Mouse (Mus musculus) ovary, postnatal 36 days (tissue): ENCODE results near the gene Ctnnd2.

ENCODE experiments used
- DNase-seq: peaks from one replicate; pipeline ENCODE4 v3.0.0; 2022; ENCODE audit warnings: low spot score, mixed read lengths

The Ctnnd2 gene

DNA sequence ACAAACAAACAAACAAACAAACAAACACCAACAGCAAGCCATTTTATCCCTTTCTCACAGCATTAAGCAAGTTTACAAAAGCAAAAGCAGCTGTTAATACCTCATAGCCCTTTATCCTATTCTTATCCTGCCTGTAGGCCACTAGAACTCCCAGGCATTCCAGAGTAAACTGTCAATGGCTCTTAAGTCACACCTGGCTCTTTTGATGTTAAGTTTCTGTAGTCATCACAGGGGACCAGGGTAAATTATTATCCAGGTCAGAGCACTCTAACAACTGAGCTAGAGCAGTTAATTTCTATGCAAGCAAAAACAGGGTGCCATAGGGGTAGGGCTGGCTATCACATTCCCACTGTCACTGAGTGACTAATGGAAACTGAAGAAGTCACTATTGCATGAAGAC, 214.1 kb downstream of the Ctnnd2 start:
- no peak for DNase-seq

DNA sequence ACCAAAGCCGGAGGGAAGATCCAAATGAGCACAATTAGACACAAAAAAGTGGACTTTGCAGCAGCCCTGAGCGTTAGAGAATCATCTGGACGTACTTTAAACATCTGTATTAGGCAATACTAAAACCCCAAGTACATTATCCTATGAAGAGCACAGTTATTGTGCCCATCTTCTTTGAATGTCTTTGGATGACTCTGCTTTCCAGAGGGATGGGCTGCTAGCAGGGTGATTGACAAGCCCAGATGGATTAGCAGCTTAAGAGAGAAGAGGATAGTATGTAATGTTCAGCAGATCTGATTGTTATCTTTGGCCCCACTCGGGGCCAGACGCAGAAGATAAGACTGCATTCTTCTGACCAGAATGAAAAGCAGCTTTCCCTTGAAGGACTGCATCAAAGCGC, 214.9 kb downstream of the Ctnnd2 start:
- no peak for DNase-seq

- DNase-seq: no peak
Measured at GRCm38 (mm10) chr15:30401111-30401510, 228.7 kb downstream of the Ctnnd2 start.

DNA sequence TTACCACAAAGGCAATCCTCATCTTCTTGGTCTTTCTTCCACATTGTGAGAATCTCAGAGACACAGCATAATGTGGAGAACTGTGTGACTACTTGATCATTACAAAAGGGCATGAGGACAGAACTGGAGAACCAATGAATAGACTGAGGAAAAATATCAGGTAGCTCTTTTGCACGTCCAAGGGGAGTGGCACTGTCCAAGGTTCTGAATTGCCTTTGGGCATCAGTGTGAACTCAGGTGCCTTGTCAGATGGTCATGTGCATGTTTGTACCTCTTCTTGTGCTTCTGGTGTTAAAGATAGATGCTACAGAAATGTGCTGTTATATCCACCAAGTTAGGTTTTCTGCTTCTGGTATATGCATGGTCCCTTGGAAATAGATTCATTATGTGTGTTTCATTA, 233.9 kb downstream of the Ctnnd2 start:
- DNase-seq: no peak

- DNase-seq: no peak
Measured at GRCm38 (mm10) chr15:30423146-30423545, 250.8 kb downstream of the Ctnnd2 start.

- DNase-seq: no peak
Measured at GRCm38 (mm10) chr15:30424290-30424689, 251.9 kb downstream of the Ctnnd2 start.

DNA sequence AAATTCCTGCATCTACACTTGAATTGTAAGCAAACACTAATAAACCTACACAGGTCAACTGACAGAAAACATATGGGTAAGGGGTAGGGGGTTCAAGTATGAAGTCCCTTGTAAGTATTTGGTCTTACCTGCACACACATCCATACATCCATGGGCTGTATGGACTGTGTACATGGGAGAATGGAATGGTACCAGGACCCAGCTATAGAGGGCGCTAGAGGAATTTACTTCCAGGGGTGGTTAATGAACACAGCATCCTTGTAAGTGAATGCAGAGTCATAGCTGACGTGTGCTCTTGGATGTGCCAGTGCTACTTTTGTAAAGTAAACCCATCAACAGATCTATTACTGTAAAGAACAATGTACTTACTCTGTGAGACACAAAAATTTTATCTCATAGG, 254.9 kb downstream of the Ctnnd2 start:
- DNase-seq: no peak

DNA sequence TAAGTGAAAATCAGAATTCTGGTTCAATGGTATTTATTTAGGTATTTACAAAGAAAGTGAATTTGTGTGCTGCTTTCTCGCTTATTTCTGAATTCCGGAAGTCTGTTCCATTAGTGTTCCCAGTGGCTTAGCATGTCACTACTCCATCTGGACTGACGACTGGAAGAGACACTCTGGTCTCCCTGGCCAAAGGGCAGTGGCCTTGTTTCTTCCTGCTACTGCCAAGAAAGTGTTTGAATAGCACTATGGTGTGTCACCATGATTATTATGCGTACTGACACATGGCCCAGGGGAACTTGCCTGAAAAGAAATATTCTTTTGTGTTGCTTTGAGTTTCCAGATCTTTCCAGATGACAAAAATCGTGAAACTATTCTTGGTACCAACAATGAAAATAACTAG, 266.7 kb downstream of the Ctnnd2 start:
- no peak for DNase-seq

GRCm38 (mm10) chr15:30450765-30451164, 278.4 kb downstream of the Ctnnd2 start:
- DNase-seq: no peak

DNA sequence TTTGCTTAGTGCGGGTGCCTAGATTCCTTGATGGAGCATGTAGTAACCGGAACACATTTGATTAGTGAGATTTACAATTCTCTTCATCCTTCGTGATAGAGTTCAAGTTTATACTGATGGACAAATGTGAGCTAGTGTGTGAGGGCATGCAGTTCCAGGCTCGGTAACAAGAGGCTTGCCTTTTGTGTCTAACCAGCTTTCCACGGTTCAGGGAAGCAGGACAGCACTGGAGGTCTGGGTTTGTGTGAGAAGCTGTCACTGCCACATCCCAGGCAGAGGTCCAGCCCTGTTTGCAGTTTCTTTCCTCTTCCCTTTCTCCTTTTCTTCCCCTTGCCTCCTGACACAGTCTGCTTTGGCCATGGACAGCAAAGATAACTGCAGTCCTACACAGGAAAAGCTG, 279.5 kb downstream of the Ctnnd2 start:
- no peak for DNase-seq

- no peak for DNase-seq
Measured at GRCm38 (mm10) chr15:30457541-30458250, 285.3 kb downstream of the Ctnnd2 start.

GRCm38 (mm10) chr15:30458671-30459070, 286.3 kb downstream of the Ctnnd2 start:
- no peak for DNase-seq

DNA sequence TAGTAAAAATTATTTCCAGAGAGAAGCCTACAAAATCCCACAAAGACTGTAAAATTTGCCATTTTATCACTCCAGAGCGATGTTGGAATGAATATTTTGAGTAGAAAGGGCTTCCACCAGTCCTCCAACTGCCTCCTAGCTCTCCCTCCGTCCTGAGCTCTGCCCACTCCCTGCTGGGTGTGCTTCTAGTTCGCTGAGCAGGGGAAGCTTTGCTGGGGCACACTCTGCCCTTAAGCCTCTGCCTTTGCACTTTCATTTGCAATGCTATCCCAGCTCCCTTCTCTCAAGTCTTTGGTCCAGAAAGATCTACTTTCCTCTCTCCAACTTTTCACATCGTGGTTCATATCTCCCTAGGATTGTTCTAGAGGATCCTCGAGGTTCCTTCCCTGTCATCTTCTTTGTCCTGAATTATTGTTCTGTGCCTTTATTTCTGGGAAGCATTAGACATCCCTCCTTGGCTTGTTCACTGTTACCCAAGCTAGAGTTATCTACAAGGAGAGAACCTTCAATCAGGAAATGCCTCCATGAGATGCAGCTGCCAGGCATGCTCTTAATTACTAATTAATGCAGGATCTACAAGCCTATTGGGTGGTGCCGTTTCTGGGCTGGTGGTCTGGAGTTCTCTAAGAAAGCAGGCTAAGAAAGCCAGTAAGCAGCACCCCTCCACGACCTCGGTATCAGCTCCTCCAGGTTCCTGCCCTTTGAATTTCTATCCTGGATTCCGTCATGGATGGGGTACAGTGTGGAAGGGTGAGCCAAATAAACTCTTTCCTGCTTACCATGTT, 288.1 kb downstream of the Ctnnd2 start:
- DNase-seq: no peak

DNA sequence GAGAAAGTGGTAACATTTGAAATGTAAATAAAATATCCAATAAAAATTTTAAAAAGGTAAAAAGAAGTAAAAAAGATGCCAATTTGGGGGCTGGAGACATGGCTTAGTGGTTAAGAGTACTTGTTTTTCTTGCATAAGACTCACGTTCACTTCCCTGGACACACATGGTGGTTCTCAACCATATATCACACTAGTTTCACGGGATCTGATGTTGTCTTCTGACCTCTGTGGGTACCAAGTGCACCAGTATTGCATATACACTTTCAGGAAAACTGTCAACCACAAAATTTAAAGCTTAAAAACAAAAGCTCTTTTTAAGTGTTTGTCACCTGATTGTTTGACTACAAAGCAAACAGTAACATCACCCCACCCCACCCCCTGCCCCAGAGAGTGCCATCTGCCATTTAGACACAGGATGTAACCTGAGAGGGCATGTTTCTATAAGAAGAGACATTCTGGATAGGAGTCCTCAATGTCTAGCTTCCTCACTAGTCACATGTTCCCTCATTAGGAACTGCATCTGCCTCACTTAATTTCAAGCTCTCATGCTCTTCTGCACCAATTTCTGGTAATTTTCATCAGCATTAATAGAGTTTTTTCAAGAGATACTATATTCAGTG, 290.5 kb downstream of the Ctnnd2 start:
- DNase-seq: no peak

DNA sequence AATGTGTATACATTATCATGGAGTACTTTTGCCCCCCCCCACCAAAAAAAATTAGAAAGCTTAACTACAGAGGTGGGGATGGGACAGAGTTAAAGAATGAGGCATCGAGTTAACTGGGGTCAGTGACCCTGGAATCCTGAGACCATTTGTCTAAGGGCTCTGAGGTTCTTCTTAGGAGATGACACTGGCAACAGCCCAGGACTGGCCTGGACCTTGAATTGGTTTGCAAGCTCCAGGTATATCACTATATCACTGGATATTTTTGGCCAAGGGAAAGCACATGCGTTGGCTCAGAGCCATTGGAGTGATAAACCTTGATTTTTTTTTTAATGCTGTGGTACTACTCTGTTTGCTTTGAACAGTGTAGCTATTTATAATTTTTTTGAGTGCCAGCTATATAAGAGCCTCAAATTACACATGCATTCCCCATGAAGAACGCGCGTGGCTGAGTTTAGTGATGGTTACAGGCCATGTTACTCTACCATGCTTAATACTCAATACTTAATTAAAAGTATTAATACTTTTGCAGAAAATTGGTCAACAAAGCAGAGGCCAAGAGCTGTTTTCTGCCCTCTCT, 291.2 kb downstream of the Ctnnd2 start:
- DNase-seq: no peak

DNA sequence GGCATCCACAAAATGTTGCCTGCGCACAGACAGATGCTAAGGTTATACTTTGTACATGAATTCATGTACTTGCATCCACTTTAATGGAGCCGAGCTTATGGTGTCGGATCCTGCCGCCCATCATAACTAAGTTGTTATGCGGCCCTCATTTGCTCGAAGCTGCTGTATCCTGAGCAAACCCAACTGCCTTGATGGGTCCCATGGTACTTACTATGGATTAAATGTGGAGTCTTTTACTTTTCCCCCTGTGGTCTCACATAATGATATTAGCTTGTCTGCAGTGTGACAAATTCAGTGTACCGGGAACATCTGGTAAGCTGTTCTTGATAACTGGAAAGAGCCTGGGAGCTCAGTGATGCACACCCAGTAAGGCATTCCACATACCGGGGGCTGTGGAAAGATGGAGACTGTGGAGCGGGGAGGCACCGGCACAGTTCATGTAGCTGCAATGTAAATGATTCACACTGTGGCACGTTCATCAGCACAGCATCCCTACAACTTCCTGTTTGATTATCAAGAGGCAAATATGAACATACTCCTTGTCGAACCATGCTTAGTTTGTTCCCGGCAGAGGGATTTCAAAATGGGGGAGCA, 294.7 kb downstream of the Ctnnd2 start:
- DNase-seq: no peak

DNA sequence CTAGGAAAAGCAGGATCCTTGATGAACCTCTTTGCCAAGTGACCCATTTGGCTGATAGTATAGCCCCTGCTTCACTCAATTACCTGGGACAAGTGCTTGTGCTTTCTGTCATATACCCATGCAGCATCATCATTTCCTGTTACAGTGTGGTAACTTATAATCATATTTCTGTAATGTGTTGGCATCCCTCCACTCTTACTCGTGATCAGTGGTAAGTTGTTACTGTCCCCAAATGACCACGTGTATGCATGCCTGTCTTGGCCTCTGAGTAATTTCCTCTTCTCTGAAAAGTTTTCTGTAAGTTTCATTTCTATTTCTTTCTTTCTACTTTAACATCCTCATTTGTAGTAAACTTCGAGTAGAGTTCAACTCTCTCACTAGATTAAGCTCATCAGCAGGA, 296.4 kb downstream of the Ctnnd2 start:
- no peak for DNase-seq

GRCm38 (mm10) chr15:30471280-30471966, 299.0 kb downstream of the Ctnnd2 start:
- no peak for DNase-seq

- DNase-seq: peak; percentile 9
Measured at GRCm38 (mm10) chr15:30480676-30481075, 308.3 kb downstream of the Ctnnd2 start.

DNA sequence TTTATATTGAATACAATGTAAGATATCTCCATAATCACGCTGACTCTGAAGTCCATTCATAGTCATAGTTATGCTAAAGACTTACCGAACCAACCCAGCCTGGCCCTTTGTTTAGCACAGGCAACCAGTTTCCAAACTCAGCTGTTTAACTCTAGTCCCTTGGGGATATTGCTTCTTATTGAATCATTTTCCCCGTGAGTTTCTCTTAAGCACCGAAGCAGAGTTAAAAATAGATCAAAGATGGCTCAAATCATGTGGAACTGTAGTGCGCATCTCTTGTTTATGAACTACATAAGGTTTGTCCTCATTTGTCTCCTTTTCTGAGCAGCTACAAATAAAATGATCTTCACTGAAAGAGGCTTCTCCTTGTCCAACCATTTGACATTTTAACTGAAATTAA, 334.1 kb downstream of the Ctnnd2 start:
- no peak for DNase-seq

DNA sequence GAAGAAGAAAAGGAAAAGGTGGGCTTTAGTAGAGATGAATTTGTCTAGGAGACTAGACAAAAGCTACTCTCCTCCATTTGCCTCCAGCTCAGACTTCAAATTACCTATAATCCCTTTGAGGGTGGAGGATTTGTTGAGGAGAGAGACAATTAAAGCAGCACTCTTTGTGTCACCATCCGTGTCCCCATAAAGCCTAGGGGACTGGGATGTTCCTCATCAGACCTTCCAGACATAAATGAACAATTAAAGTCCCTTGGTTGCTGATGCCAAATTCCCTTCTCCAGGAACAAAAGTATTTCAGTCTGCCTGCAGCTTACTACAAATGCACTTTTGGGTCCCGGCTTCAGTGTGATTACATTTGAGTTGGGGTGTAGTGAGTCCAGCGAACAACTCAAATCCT, 340.1 kb downstream of the Ctnnd2 start:
- DNase-seq: no peak

GRCm38 (mm10) chr15:30513122-30513521, 340.7 kb downstream of the Ctnnd2 start:
- DNase-seq: no peak
